Mouse (Mus musculus) hindbrain, embryonic 13.5 days (tissue): Measurements from ENCODE around the gene 2210407C18Rik. TPM values are rescaled to one million over a fixed set of nuclear protein-coding genes. Genes with fewer than 3 reads are reported as not detected.

Experiments
- ATAC-seq: fragments of 200-750 bp; cut with Nextera tagmentation; 2 replicates; pipeline ENCODE4 v1.8.0; 2017; ENCODE audit warnings: moderate TSS enrichment; ENCODE audit not compliant: low FRiP score
- H3K27ac ChIP-seq: fragments of 300-500 bp; sonication (generic); 2 replicates; pipeline ENCODE4 v1.5.1; 2015; ENCODE audit warnings: inconsistent platforms, mild to moderate bottlenecking, moderate library complexity
- H3K27me3 ChIP-seq: fragments of 300-500 bp; sonication (generic); 2 replicates; pipeline ENCODE4 v1.6.1; 2015; ENCODE audit warnings: mild to moderate bottlenecking, inconsistent platforms
- H3K36me3 ChIP-seq: fragments of 300-500 bp; sonication (generic); 2 replicates; pipeline ENCODE4 v1.6.1; 2015; ENCODE audit warnings: mild to moderate bottlenecking, inconsistent platforms
- H3K4me1 ChIP-seq: fragments of 300-500 bp; sonication (generic); replicated peaks from 2 replicates; pipeline ENCODE4 v1.6.1; 2015; ENCODE audit warnings: inconsistent platforms
- H3K4me2 ChIP-seq: fragments of 300-500 bp; sonication (generic); 2 replicates; pipeline ENCODE4 v1.6.1; 2015; ENCODE audit warnings: inconsistent platforms, mild to moderate bottlenecking, moderate library complexity
- H3K4me3 ChIP-seq: fragments of 300-500 bp; sonication (generic); 2 replicates; pipeline ENCODE4 v1.5.1; 2015; ENCODE audit warnings: mild to moderate bottlenecking, inconsistent platforms
- H3K9ac ChIP-seq: fragments of 300-500 bp; sonication (generic); 2 replicates; pipeline ENCODE4 v1.6.1; 2015; ENCODE audit warnings: mild to moderate bottlenecking, inconsistent platforms
- H3K9me3 ChIP-seq: fragments of 300-500 bp; sonication (generic); 2 replicates; pipeline ENCODE4 v1.6.1; 2016; ENCODE audit warnings: inconsistent platforms
- WGBS: fragments of 180-500 bp; shearing (Covaris S2); methylation state at CpG from one replicate; pipeline ENCODE4 v1.1.7; 2015; 5-methylcytosine and 5-hydroxymethylcytosine counted together
- polyA plus RNA-seq: library from polyadenylated mRNA; unstranded; fragments of >200 nt; fragmentation: Nextera tagmentation; extraction: Ambion mirVana; gene quantifications from 2 replicates; pipeline ENCODE4 v1.2.1, GENCODE M21; 2015

The 2210407C18Rik gene
- polyA plus RNA-seq, 1 experiment from 2014 or later, result not detected

GRCm38 (mm10) chr11:58618793-58619192 is 2.9 kb upstream of the 2210407C18Rik start:
- no peaks in the 10 kb centered on the region for H3K9me3 ChIP-seq
- H3K9ac ChIP-seq, result no peak overlapping the region
- no peaks in the 10 kb centered on the region for H3K4me1 ChIP-seq
- no peak for ATAC-seq
- H3K27ac ChIP-seq, result no peak overlapping the region
- H3K36me3 ChIP-seq, result no peaks in the 10 kb centered on the region
- H3K4me3 ChIP-seq, result no peak overlapping the region
- WGBS, result 50% methylated on average over 6 of the region's 6 CpGs
- no peaks in the 10 kb centered on the region for H3K27me3 ChIP-seq
- H3K4me2 ChIP-seq, result no peak overlapping the region

GRCm38 (mm10) chr11:58618369-58618768 is 2.5 kb upstream of the 2210407C18Rik start:
- Histone ChIP-seq H3K4me1 (no peaks in the 10 kb centered on the region), H3K27ac (no peak overlapping the region), H3K9ac (no peak overlapping the region), H3K9me3 (no peaks in the 10 kb centered on the region), H3K4me3 (no peak overlapping the region), H3K4me2 (no peak overlapping the region), H3K36me3 (no peaks in the 10 kb centered on the region), H3K27me3 (no peaks in the 10 kb centered on the region)
- 78% methylated on average over 3 of the region's 3 CpGs for WGBS
- ATAC-seq, result no peak

GRCm38 (mm10) chr11:58614526-58614925 is 1.3 kb downstream of the 2210407C18Rik start:
- Histone ChIP-seq H3K9me3 (no peaks in the 10 kb centered on the region), H3K4me2 (no peak overlapping the region), H3K27me3 (no peaks in the 10 kb centered on the region), H3K36me3 (no peaks in the 10 kb centered on the region), H3K4me3 (no peak overlapping the region), H3K27ac (no peak overlapping the region), H3K4me1 (no peaks in the 10 kb centered on the region), H3K9ac (no peak overlapping the region)
- ATAC-seq, result no peak

- Histone ChIP-seq H3K36me3 (no peaks in the 10 kb centered on the region), H3K4me3 (no peak overlapping the region), H3K9me3 (no peaks in the 10 kb centered on the region), H3K4me1 (no peaks in the 10 kb centered on the region), H3K27me3 (no peaks in the 10 kb centered on the region), H3K27ac (no peak overlapping the region), H3K9ac (no peak overlapping the region), H3K4me2 (no peak overlapping the region)
- 87% methylated on average over 3 of the region's 3 CpGs for WGBS
- ATAC-seq, result no peak
Measured at GRCm38 (mm10) chr11:58613359-58613758, 2.5 kb downstream of the 2210407C18Rik start.

- H3K4me3 ChIP-seq, result no peak overlapping the region
- no peak overlapping the region for H3K4me2 ChIP-seq
- no peak overlapping the region for H3K9ac ChIP-seq
- H3K27ac ChIP-seq, result no peak overlapping the region
- WGBS, result 80% methylated on average over 6 of the region's 6 CpGs
- H3K4me1 ChIP-seq, result no peaks in the 10 kb centered on the region
- no peak for ATAC-seq
- no peaks in the 10 kb centered on the region for H3K9me3 ChIP-seq
- H3K36me3 ChIP-seq, result no peaks in the 10 kb centered on the region
- H3K27me3 ChIP-seq, result no peaks in the 10 kb centered on the region
Measured at GRCm38 (mm10) chr11:58607030-58607429, 8.8 kb downstream of the 2210407C18Rik start.

GRCm38 (mm10) chr11:58606177-58606919 is 9.5 kb downstream of the 2210407C18Rik start:
- Histone ChIP-seq H3K27me3 (no peaks in the 10 kb centered on the region), H3K4me2 (no peak overlapping the region), H3K4me3 (no peak overlapping the region), H3K27ac (no peak overlapping the region), H3K9ac (no peak overlapping the region), H3K4me1 (no peaks in the 10 kb centered on the region), H3K9me3 (no peaks in the 10 kb centered on the region), H3K36me3 (no peaks in the 10 kb centered on the region)
- no peak for ATAC-seq
- WGBS, result 91% methylated on average over 12 of the region's 12 CpGs

GRCm38 (mm10) chr11:58605228-58605627 is 10.6 kb downstream of the 2210407C18Rik start:
- H3K27me3 ChIP-seq, result no peaks in the 10 kb centered on the region
- WGBS, result 89% methylated on average over 3 of the region's 3 CpGs
- no peak for ATAC-seq
- no peak overlapping the region for H3K4me3 ChIP-seq
- no peaks in the 10 kb centered on the region for H3K36me3 ChIP-seq
- H3K9ac ChIP-seq, result no peak overlapping the region
- H3K4me1 ChIP-seq, result no peaks in the 10 kb centered on the region
- no peaks in the 10 kb centered on the region for H3K9me3 ChIP-seq
- H3K4me2 ChIP-seq, result no peak overlapping the region
- no peak overlapping the region for H3K27ac ChIP-seq

GRCm38 (mm10) chr11:58604688-58605087 is 11.2 kb downstream of the 2210407C18Rik start:
- Histone ChIP-seq H3K27me3 (no peaks in the 10 kb centered on the region), H3K9ac (no peak overlapping the region), H3K4me3 (no peak overlapping the region), H3K27ac (no peak overlapping the region), H3K36me3 (no peaks in the 10 kb centered on the region), H3K9me3 (no peaks in the 10 kb centered on the region), H3K4me2 (no peak overlapping the region), H3K4me1 (no peaks in the 10 kb centered on the region)
- no peak for ATAC-seq
- WGBS, result 65% methylated on average over 2 of the region's 2 CpGs

GRCm38 (mm10) chr11:58602800-58603560 is 12.9 kb downstream of the 2210407C18Rik start:
- no peak overlapping the region for H3K9ac ChIP-seq
- H3K9me3 ChIP-seq, result no peaks in the 10 kb centered on the region
- H3K4me1 ChIP-seq, result no peaks in the 10 kb centered on the region
- 78% methylated on average over 6 of the region's 6 CpGs for WGBS
- H3K4me2 ChIP-seq, result no peak overlapping the region
- H3K4me3 ChIP-seq, result no peak overlapping the region
- no peak for ATAC-seq
- no peaks in the 10 kb centered on the region for H3K36me3 ChIP-seq
- H3K27me3 ChIP-seq, result no peaks in the 10 kb centered on the region
- no peak overlapping the region for H3K27ac ChIP-seq

GRCm38 (mm10) chr11:58602062-58602461 is 13.8 kb downstream of the 2210407C18Rik start:
- no peak for ATAC-seq
- Histone ChIP-seq H3K27ac (no peak overlapping the region), H3K4me1 (no peaks in the 10 kb centered on the region), H3K36me3 (no peaks in the 10 kb centered on the region), H3K4me2 (no peak overlapping the region), H3K27me3 (no peaks in the 10 kb centered on the region), H3K9ac (no peak overlapping the region), H3K4me3 (no peak overlapping the region), H3K9me3 (no peaks in the 10 kb centered on the region)

GRCm38 (mm10) chr11:58597837-58598236 is 18.0 kb downstream of the 2210407C18Rik start:
- Histone ChIP-seq H3K9ac (no peak overlapping the region), H3K27ac (no peak overlapping the region)
- WGBS, result 89% methylated on average over 13 of the region's 13 CpGs

GRCm38 (mm10) chr11:58594814-58595213 is 21.1 kb downstream of the 2210407C18Rik start, which contains the start of gene Olfr324:
Gene Olfr324 (plus strand): TSS chr11:58595114.
- ATAC-seq, result no peak
- H3K27ac ChIP-seq, result no peak within 1 kb of the TSS
- H3K9me3 ChIP-seq, result no peaks in the 10 kb centered on the region
- no peak within 1 kb of the TSS for H3K4me2 ChIP-seq
- H3K9ac ChIP-seq, result no peak within 1 kb of the TSS
- H3K4me3 ChIP-seq, result no peak within 1 kb of the TSS
- H3K4me1 ChIP-seq, result no peaks in the 10 kb centered on the region
- no peaks in the 10 kb centered on the region for H3K36me3 ChIP-seq
- H3K27me3 ChIP-seq, result no peaks in the 10 kb centered on the region
- WGBS, result 86% methylated on average over 6 of the region's 6 CpGs

More at GRCm38 (mm10) chr11:58597837-58598236, 18.0 kb downstream of the 2210407C18Rik start:
- no peaks in the 10 kb centered on the region for H3K4me1 ChIP-seq
- H3K9me3 ChIP-seq, result no peaks in the 10 kb centered on the region
- H3K4me3 ChIP-seq, result no peak overlapping the region
- no peaks in the 10 kb centered on the region for H3K27me3 ChIP-seq
- no peak for ATAC-seq
- no peak overlapping the region for H3K4me2 ChIP-seq
- H3K36me3 ChIP-seq, result no peaks in the 10 kb centered on the region
